Mouse (Mus musculus): ENCODE measurements around the gene Olfr1107.

Olfr1107 gene

DNA sequence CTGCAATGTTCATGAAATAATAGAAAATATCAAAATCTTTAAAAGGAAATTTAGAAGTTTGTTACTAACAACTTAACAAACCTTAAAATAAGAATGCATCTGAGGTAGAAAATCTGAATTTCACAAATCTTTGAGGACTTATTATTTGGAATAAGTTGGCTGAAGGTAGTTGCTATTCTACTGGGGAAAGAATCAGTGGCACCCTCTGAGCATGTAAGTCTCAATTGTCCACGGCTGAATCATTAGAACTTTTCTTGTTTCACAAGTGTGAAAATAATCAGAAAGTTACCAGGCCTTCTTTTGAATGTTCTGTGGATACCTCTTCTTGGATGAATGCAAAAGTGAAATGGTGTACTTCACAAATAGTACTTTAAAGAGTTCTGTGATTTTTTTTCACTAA lies at the start of gene Olfr1107:
Gene Olfr1107 (minus strand): TSS at position 101 of the 400 bp plus-strand sequence.
- no peak for DNase-seq

DNA sequence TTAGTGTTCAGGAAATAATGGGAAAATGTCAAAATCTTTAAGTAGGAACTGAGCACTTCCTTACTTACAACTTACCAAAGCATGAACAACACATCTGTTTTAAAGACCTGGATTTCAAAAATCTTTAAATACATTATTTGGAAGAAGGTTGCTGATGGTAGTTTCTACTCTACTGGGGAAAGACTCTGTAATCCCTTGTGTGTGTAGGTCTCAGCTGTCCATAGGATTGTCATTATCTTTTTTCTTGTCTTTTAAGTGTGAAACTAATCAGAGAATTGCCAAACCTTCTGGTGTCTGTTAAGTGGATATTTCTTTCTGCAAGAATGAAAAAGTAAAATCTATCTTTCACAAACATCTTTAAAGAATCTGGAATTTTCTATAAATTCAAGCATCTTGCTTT lies 38.9 kb upstream of the Olfr1107 start, which contains the start of gene Olfr259:
Gene Olfr259 (minus strand): TSS at position 101 of the 400 bp plus-strand sequence.
- DNase-seq = no peak

DNA sequence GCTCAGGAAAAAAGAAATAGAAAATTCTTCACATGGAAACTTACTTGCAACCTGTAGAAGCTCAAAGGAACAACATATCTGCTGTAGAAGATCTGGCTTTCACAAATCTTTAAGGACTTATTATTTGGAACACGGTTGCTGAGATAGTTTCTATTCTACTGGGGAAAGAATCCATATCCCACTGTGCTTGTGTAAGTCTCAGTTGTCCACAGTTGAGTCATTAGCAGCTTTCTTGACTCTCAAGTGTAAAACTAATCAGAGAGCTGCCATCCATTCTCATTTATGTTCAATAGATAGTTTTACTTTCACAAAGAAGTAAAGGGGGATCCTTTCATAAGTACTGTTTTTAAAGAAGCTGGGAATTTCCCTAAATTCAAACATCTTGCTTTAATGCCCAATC lies 20.3 kb upstream of the Olfr1107 start, which contains the start of gene Olfr1109:
Gene Olfr1109 (minus strand): TSS at position 101 of the 400 bp plus-strand sequence.
- no peak for DNase-seq

DNA sequence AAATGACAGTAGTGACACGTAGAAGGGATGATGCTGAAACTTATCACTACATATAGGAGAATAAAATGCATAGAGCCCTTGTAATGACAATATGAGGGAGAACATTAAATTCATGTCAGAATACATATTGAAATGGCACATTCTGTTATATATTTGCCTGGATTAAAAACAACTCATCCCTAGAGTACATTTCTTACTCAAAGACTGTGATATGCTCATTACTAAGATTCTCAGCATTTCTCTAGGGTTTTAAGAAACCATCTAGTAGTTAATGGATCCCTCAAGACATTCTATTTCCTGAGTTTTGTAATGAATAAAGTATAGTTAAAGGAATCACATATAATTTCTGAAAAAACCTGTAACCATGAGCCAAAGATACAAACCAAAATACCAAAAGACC lies 23.4 kb downstream of the Olfr1107 start, which contains the start of gene Olfr1106:
Gene Olfr1106 (minus strand): TSS at position 101 of the 400 bp plus-strand sequence.
- no peak for DNase-seq

DNA sequence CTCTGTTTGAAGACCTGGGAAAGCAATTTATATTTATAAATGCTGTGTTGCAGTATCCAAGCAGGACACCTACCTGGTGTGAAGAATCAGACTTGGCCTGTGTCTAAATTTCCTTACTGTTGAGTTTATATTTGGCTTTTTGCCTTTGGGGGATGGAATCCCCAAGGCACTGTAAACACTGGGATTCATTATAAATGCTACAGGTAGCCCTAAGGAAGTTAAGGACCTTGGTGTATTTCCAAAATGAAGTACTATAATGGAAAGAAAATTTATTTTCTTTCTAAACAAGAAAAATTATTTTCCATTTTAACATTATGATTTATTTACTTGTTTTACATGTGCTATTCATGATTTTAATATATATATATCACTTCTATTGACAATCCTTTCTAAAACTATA lies 39.2 kb downstream of the Olfr1107 start, which contains the start of gene Olfr1105:
Gene Olfr1105 (minus strand): TSS at position 101 of the 400 bp plus-strand sequence.
- no peak for DNase-seq

DNA sequence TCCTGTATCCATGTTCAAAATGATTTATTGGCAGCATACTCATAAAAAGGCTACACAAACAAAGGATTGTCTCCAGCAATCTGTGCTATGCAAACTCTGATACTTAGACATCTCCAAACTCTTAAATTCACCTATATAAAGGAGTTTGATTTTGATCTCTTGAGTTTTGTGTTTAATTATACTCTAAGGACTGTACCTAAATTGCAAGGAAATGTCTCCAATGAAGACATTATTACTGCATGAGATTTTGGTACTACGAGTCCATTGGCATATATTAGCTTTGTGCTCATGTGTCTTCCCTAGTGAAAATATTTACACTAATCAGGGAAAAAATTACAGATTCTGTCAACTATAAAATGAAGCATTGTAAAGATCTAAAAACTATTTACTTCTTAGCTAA lies 48.6 kb downstream of the Olfr1107 start, which contains the start of gene Olfr1104:
Gene Olfr1104 (minus strand): TSS at position 101 of the 400 bp plus-strand sequence.
- DNase-seq = no peak
